Mouse (Mus musculus) megakaryocyte, embryonic 14.5 days (primary cell): ENCODE measurements around the gene Ace.

ENCODE experiments used
- FLI1 ChIP-seq: IDR thresholded peaks from 2 replicates; pipeline ENCODE4 v1.6.1; 2012; ENCODE audit warnings: low read length, inconsistent platforms, mixed read lengths
- GATA1 ChIP-seq: IDR thresholded peaks from 3 replicates; pipeline ENCODE4 v1.6.1; 2012; ENCODE audit warnings: mixed read lengths, low read length, inconsistent platforms, borderline replicate concordance

GRCm38 (mm10) chr11:106020051-106020763 is 52.5 kb downstream of the Ace start:
- TF ChIP-seq GATA1 (no peak), FLI1 (no peak)
